Mouse (Mus musculus) forebrain, postnatal 0 days (tissue): ENCODE measurements at regions not wholly inside any gene's neighbourhood (a gene's known extent, or its start where the extent isn't known, plus 50 kb on each side); places are given as distances from the start of the nearest gene placed in this dataset.

Experiments used
- ATAC-seq: fragments of 200-750 bp; cut with Nextera tagmentation; 2 replicates; pipeline ENCODE4 v1.8.0; 2017; ENCODE audit warnings: mild to moderate bottlenecking, moderate library complexity
- DNase-seq: peaks from one replicate; pipeline ENCODE4 v3.0.0-alpha.2; 2015
- H3K27ac ChIP-seq: fragments of 300-500 bp; sonication (generic); 2 replicates; pipeline ENCODE4 v1.5.1; 2014; ENCODE audit warnings: low read depth, mild to moderate bottlenecking, antibody characterized with exemption, low read length, moderate library complexity, mixed read lengths
- H3K27me3 ChIP-seq: fragments of 300-500 bp; sonication (generic); 2 replicates; pipeline ENCODE4 v1.6.1; 2014; ENCODE audit warnings: mild to moderate bottlenecking, low read length, mixed read lengths; ENCODE audit not compliant: insufficient read depth
- H3K36me3 ChIP-seq: fragments of 300-500 bp; sonication (generic); 2 replicates; pipeline ENCODE4 v1.6.1; 2014; ENCODE audit warnings: mild to moderate bottlenecking, moderate library complexity; ENCODE audit not compliant: insufficient read depth
- H3K4me1 ChIP-seq: fragments of 300-500 bp; sonication (generic); 2 replicates; pipeline ENCODE4 v1.6.1; 2014; ENCODE audit warnings: antibody characterized with exemption; ENCODE audit not compliant: insufficient read depth
- H3K4me2 ChIP-seq: fragments of 300-500 bp; sonication (generic); 2 replicates; pipeline ENCODE4 v1.6.1; 2014; ENCODE audit warnings: low read depth, mild to moderate bottlenecking, moderate library complexity
- H3K4me3 ChIP-seq: fragments of 300-500 bp; sonication (generic); 2 replicates; pipeline ENCODE4 v1.5.1; 2014; ENCODE audit warnings: low read depth, low read length, mixed read lengths
- H3K9ac ChIP-seq: fragments of 300-500 bp; sonication (generic); 2 replicates; pipeline ENCODE4 v1.6.1; 2014; ENCODE audit warnings: mild to moderate bottlenecking
- H3K9me3 ChIP-seq: fragments of 300-500 bp; sonication (generic); 2 replicates; pipeline ENCODE4 v1.6.1; 2016; ENCODE audit warnings: low read length
- CTCF ChIP-seq: sonication (generic); IDR thresholded peaks from 2 replicates; pipeline ENCODE4 v1.5.1; 2016; ENCODE audit warnings: antibody characterized with exemption, control low read depth, low read depth
- WGBS: fragments of 180-500 bp; shearing (Covaris S2); extraction: QIAGEN DNeasy Blood & Tissue Kit; methylation state at CpG from one replicate; pipeline ENCODE4 v1.1.7; 2014; 5-methylcytosine and 5-hydroxymethylcytosine counted together

DNA sequence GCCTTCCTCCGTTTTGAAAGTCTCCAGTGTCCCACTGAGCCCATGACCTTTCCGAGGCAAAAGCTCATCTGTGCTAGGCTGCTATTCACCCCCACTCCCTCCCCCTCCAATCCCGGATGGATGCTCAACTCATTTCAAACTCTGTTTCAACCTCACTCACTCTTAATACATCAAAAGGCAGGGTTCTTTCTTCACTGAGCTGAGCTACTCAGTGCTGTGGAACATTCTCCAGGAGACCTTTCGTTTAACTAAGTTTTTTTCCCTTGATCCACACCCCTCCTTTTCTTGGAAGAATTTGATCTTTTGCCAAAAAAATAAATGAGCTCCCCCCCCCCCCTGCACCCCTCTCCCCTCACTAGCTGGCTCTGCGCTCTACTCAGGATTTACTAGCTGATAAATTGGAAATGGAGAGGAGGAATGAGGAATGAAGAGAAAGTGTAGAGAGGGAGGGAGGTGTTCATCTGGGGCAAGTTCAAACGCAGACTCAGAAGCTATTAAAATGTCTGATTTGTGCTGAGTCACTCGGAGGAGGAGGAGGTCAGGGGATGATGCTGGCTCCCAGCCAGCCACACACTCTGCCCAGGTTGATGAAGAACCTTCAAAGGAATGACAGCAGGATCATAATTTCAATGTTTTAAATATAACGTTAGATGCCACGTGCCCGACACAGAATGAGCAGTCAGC is 491.5 kb upstream of the Tnp1 start:
- TF ChIP-seq CTCF = no peak
- Histone ChIP-seq H3K27ac (no peak overlapping the region), H3K4me3 (no peak overlapping the region), H3K9me3 (no peaks in the 10 kb centered on the region), H3K27me3 (no peaks in the 10 kb centered on the region), H3K4me2 (no peak overlapping the region), H3K4me1 (no peaks in the 10 kb centered on the region), H3K36me3 (no peaks in the 10 kb centered on the region), H3K9ac (no peak overlapping the region)
- ATAC-seq (no peak), DNase-seq (no peak)
- WGBS = 42% methylated on average over 10 of the region's 10 CpGs

- Histone ChIP-seq H3K27me3 (no peaks in the 10 kb centered on the region), H3K27ac (no peak overlapping the region), H3K36me3 (no peaks in the 10 kb centered on the region), H3K9ac (no peak overlapping the region), H3K4me1 (no peaks in the 10 kb centered on the region), H3K9me3 (no peaks in the 10 kb centered on the region), H3K4me2 (no peak overlapping the region), H3K4me3 (no peak overlapping the region)
- no peak for ATAC-seq
- 86% methylated on average over 4 of the region's 4 CpGs for WGBS
- TF ChIP-seq CTCF = no peak
- no peak for DNase-seq
Observed at GRCm38 (mm10) chr1:73503611-73504010, 487.9 kb upstream of the Tnp1 start.

DNA sequence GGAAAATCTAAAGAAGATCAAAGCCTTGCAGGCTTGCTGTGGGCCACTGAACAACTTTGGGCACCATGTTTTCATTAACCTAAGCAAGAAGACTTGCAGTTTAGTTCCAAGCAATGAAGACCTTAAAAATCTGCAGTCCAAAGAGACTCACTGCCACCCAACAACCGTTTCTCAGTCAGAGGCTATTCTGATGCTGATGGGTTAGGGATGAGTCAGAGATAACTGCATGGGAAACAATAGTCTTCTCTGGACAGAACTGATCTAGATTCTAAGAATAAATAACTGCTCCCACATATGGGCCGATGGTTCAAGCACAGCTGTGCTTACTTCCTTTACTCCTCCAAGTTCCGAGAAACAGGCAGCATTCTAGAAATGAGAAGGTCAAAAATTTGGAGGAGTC is 485.0 kb upstream of the Tnp1 start:
- no peak overlapping the region for H3K9ac ChIP-seq
- TF ChIP-seq CTCF = no peak
- ATAC-seq = no peak

GRCm38 (mm10) chr1:73495971-73496749 is 480.5 kb upstream of the Tnp1 start:
- no peak for TF ChIP-seq CTCF
- ATAC-seq = no peak
- no peak for DNase-seq
- Histone ChIP-seq H3K36me3 (no peaks in the 10 kb centered on the region), H3K27ac (no peak overlapping the region), H3K27me3 (no peaks in the 10 kb centered on the region), H3K9me3 (no peaks in the 10 kb centered on the region), H3K4me3 (no peak overlapping the region), H3K4me2 (no peak overlapping the region), H3K4me1 (no peaks in the 10 kb centered on the region), H3K9ac (no peak overlapping the region)

More for the DNA sequence above, 485.0 kb upstream of the Tnp1 start:
- Histone ChIP-seq H3K27ac (no peak overlapping the region), H3K27me3 (no peaks in the 10 kb centered on the region), H3K4me3 (no peak overlapping the region), H3K4me2 (no peak overlapping the region), H3K4me1 (no peaks in the 10 kb centered on the region), H3K9me3 (no peaks in the 10 kb centered on the region), H3K36me3 (no peaks in the 10 kb centered on the region)
- no peak for DNase-seq
- 72% methylated on average over 3 of the region's 3 CpGs for WGBS

DNA sequence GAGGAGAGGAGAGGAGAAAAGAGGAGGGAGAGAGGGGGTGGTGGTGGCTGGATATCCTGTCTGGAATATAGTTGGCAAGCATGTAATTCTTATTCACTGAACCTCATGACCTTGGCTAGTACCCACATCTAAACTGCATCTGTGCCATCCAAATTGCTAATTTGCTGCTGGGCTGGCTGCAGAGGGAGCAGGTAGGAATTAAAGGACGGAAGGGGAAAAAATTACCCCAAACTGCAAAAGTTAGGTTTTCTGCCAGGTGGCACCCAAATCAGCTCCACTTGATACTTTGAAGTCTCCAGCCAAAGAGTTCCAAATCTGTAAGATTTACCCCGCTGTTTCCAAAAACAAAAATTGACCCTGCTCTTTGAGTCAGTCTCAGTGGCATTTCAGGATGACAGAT is 466.2 kb upstream of the Tnp1 start:
- no peaks in the 10 kb centered on the region for H3K27me3 ChIP-seq
- WGBS = 66% methylated on average over 2 of the region's 2 CpGs
- no peak for ATAC-seq
- H3K9ac ChIP-seq = no peak overlapping the region
- H3K36me3 ChIP-seq = no peaks in the 10 kb centered on the region
- H3K4me1 ChIP-seq = no peaks in the 10 kb centered on the region
- DNase-seq = no peak
- no peaks in the 10 kb centered on the region for H3K9me3 ChIP-seq
- H3K4me2 ChIP-seq = no peak overlapping the region
- TF ChIP-seq CTCF = no peak
- H3K27ac ChIP-seq = no peak overlapping the region
- no peak overlapping the region for H3K4me3 ChIP-seq

DNA sequence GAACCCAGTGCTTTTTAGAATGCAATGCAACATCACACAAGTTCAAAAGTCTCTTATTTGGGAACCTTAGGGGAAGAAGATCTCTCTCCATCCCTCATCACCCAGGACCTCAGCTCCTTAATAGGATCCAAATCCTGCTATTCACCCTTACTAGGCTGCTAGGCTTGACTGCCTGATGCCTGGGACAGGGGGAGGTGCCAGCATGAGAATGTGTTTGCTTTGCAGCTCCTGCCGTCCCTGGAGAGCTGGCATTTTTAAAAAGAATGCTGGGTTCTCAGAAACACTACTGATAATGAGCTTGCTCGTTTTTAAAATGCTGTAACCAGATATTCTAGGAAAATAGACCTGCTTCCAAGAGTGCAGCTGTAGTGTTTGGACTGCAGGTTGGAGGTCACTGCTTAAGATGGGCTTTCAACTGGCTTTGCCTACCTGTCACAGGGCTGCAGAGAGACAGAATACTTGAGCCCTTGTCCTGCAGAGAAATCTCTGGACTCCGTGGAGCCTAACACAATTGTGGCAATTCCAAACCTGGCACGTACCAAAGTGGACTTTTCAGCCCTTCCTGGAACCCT is 463.7 kb upstream of the Tnp1 start:
- no peaks in the 10 kb centered on the region for H3K27me3 ChIP-seq
- 27% methylated on average over 4 of the region's 4 CpGs for WGBS
- no peaks in the 10 kb centered on the region for H3K36me3 ChIP-seq
- H3K4me1 ChIP-seq = no peaks in the 10 kb centered on the region
- no peak overlapping the region for H3K9ac ChIP-seq
- H3K4me3 ChIP-seq = no peak overlapping the region
- TF ChIP-seq CTCF = no peak
- ATAC-seq (no peak), DNase-seq (no peak)
- no peak overlapping the region for H3K27ac ChIP-seq
- H3K9me3 ChIP-seq = no peaks in the 10 kb centered on the region
- no peak overlapping the region for H3K4me2 ChIP-seq

GRCm38 (mm10) chr1:73460598-73460997 is 444.9 kb upstream of the Tnp1 start:
- Histone ChIP-seq H3K9ac (no peak overlapping the region), H3K4me2 (no peak overlapping the region), H3K27me3 (no peaks in the 10 kb centered on the region), H3K4me3 (no peak overlapping the region), H3K36me3 (no peaks in the 10 kb centered on the region), H3K9me3 (no peaks in the 10 kb centered on the region), H3K4me1 (no peaks in the 10 kb centered on the region), H3K27ac (no peak overlapping the region)
- TF ChIP-seq CTCF = no peak
- ATAC-seq (no peak), DNase-seq (no peak)
- WGBS = 73% methylated on average over 3 of the region's 3 CpGs
